Mouse (Mus musculus): ENCODE measurements at regions not wholly inside any gene's neighbourhood (a gene's known extent, or its start where the extent isn't known, plus 50 kb on each side); places are given as distances from the start of the nearest gene placed in this dataset.

GRCm38 (mm10) chr7:70217137-70217536, 149.4 kb downstream of the Nr2f2 start:
- DNase-seq, result no peak

GRCm38 (mm10) chr7:70213970-70214520, 152.5 kb downstream of the Nr2f2 start:
- DNase-seq, result no peak

DNA sequence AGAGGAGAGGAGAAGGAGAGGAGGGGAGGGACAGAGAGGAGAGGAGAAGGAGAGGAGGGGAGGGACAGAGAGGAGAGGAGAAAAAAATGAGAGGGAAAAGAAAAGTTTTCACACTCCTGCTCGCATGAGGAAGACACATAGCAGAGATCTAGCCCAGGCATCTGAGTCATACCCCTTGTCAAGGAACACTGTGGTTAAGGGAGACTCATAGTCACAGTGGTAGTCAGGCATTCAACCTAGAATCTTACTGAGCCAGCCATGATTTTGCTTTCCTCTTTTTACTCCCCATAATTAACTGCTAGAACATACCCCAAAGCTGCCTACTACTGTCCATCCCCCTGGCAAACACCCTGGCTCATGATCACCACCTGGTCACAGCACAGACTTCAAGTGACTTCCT, 160.6 kb downstream of the Nr2f2 start:
- no peak for DNase-seq

DNA sequence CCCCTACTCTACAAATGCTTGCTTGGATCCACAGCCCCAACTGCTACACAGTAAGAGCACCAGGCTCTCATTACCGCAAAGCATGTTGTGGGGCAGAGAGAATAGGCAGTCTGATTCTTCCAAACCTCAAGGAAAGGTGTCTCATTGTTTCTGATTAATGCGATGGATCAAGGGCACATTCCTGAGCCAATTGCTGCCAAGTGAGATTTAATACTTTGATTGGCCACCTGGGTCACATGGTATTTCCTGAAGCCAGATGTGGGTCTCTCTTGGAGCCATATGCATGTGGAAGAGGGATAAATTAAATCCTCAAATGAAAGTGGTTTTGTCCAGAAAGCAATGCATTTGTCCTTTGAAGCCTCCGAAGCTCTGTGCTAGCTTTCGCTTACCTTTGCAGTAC, 166.3 kb downstream of the Nr2f2 start:
- DNase-seq, result no peak

DNA sequence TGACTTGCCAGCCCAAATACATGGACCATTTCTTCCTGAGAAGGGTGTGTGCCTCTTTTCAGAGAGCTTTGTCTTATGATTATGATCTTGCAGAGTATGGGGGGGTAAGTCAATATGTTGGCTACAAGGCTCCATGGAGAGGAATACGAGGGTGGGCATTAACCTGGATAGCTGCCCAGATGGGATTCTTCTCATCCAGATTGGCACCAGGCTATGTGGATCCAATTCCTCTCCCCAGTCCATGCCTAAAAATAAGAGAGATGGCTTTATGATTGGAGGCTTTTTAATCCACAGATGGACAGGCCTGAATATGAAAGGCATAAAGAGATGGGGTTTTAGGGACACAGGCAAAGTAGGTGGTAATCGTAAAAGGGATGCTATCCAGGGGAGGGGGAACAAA, 187.6 kb downstream of the Nr2f2 start:
- no peak for DNase-seq

DNA sequence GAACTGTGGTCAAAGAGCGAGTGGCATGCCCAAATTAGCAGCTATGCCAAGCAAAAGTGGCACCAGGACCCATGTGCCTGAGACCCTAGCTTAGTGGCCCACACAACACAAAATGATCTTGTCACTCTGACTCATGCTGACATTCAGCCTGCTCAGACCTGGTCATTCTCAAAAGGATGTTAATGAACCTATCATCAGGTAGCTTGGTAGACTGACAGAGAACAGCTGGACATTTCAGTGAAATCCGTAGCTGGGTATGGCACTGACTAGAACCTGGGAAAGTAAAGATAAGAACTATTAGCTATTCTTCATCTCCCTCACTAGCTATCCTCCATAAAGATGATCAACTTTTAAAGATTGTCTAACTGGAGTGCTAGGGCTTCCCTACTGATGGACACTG, 188.5 kb downstream of the Nr2f2 start:
- DNase-seq, result no peak

DNA sequence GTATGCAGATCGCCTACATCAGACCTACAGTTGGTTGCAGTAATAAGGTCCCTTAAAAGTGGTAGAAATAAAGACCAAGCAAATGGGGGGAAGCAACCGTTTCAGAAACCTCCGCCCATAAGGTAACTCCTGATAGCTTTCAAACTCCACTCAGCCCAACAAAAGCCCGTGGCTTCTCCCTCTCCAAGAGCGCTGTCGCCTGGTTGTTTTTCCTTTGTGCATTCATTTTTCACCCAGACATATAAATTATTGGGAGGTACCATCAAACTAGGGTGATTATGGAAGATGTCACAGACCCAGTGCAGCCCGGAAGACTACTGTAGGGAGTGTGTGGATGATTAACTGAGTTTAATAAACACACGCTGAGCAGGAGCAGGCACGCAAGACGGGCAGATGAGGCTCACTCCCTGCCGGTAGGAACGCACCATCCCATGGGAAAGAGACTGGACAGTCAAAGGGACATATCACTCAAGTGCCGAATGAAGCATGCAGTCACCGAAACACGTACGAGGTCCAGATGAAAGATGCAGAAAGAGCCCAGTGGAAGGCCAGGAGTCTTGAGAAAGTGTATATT, 189.8 kb downstream of the Nr2f2 start:
- DNase-seq, result no peak

- DNase-seq, result no peak
These were observed 190.4 kb downstream of the Nr2f2 start for GRCm38 (mm10) chr7:70176086-70176485.

DNA sequence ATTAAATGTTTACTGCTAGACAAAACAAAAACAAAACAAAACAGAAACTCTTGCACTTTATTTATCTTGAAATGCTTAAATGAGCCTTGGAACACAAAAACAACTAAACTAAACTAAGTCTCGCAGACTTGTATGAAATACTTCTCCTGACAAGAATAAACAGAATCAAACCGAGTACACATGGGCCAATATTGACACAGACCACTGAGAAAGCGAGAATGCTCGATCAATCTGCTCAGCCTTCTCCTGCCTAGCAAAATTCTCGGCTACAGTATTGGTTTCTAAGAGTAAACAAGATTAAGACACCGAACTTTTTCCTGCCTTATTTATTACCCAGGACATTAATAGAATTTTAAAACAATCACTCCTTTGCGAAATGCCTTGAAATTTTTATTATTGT, 194.1 kb downstream of the Nr2f2 start:
- DNase-seq, result no peak

GRCm38 (mm10) chr7:70171456-70171855, 195.1 kb downstream of the Nr2f2 start:
- DNase-seq, result no peak

GRCm38 (mm10) chr7:70168080-70168479, 198.5 kb downstream of the Nr2f2 start:
- no peak for DNase-seq

DNA sequence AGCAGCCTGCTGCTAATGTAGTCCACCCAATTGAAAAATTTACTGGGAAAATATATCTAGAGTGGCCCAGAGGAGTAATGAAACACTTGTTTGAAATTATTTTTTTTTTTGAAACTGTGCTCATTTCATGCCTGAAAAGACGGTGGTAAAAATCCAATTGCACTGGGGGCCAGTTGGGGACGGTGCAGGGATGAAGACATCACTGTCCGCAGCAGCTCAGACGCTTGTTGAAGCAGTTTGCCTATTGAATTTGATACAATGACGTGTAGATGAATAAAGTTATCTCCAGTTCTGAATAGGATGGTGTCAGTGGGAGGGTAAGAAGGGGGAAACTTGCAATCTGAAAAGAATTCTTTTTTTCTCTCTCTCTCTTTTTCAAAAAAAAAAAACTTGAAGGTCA, 200.5 kb downstream of the Nr2f2 start:
- DNase-seq, result no peak

- DNase-seq, result no peak
These were observed 201.0 kb downstream of the Nr2f2 start for GRCm38 (mm10) chr7:70165501-70165900.

DNA sequence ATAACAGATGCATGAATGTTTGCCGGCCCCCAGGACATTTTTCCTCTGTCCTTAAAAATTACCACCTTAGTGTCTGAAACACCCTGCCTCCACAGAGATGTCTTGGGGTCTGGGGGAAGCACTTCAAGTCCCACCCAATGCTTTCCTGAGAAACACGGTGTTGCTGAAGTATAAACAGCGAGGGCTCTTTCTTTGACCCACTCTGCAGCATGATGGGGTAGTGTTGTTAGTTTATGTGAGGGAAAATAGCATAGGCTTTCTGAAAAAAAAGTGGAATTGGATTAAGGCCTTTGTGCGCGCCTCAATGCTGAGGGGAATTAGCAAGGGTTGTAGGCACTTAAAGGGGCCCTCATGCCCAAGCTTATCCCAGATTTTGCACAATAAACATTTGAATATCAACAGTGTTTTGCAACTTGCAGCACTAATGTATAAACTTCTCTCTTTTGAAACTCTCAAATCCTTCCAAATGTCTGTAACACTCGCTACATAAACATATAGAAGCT, 201.8 kb downstream of the Nr2f2 start:
- DNase-seq, result no peak

DNA sequence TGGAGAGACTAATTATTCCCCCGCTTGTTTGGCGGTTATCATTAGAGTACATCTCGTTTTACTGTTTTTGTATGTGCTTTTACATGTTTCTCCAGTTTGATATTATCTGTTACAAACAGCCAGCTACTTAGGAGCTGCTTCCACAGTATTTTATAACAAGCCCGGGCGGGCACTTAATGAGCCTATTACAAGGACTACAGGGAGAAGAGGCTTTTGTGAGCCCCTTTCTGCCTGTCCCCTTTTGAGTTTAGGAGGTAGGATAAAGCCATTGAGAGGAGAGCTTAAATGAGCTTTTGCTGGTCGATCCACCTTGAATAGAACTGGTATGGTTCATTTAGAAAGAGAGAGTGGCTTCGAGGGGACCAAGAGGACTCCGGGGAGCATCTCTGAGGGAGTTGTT, 208.0 kb downstream of the Nr2f2 start:
- DNase-seq, result no peak

DNA sequence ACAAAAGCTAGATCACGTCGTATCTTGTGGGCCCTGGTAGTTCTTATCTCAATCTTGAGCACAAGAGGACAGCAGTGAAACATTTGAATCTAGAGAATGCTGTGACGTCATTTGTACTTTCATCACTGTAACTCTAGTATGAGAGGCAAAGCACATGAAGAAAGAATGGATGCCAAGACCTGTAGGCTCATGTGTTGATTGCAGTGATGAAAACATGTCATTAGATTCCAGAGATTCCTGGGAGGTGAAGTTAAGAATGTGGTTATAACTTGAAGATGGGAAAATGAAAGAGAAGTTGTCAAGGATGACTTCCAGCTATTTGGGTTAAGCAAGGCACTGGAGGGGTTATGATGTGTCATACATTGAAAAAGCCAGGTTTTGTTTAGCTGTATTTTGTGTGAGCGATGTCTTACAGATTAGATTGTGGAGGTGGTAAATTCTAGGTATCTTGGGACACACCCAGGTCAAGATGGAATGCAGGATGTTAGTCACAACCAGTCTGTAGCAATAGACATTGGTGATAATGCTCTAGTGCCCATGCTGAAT, 221.7 kb downstream of the Nr2f2 start:
- DNase-seq, result no peak

- no peak for DNase-seq
These were observed 229.7 kb downstream of the Nr2f2 start for GRCm38 (mm10) chr7:70136837-70137236.

- no peak for DNase-seq
These were observed 231.1 kb downstream of the Nr2f2 start for GRCm38 (mm10) chr7:70135416-70135815.

- no peak for DNase-seq
These were observed 236.6 kb downstream of the Nr2f2 start for GRCm38 (mm10) chr7:70129963-70130362.

GRCm38 (mm10) chr7:70122818-70123217, 243.7 kb downstream of the Nr2f2 start:
- DNase-seq, result no peak

GRCm38 (mm10) chr7:70119517-70119916, 247.0 kb downstream of the Nr2f2 start:
- no peak for DNase-seq

- DNase-seq, result no peak
These were observed 247.6 kb downstream of the Nr2f2 start for GRCm38 (mm10) chr7:70118971-70119370.

- DNase-seq, result no peak
These were observed 248.3 kb downstream of the Nr2f2 start for GRCm38 (mm10) chr7:70117930-70118922.

All from adrenal gland, postnatal 25 days (tissue).